Mouse (Mus musculus) brain, embryonic 14.5 days (tissue): ENCODE results near the gene Psme1. TPM values are rescaled to one million over a fixed set of nuclear protein-coding genes. Genes with fewer than 3 reads are reported as not detected.

ENCODE experiments used
- DNase-seq: peaks from one replicate; pipeline ENCODE4 v3.0.0-alpha.2; 2011; ENCODE audit warnings: low read depth
- CTCF ChIP-seq: fragments of 200-500 bp; IDR thresholded peaks from 2 replicates; pipeline ENCODE4 v1.5.1; 2012; ENCODE audit warnings: inconsistent platforms, mild to moderate bottlenecking, moderate library complexity, borderline replicate concordance; ENCODE audit not compliant: insufficient read depth, insufficient read length; ENCODE audit errors: extremely low read depth
- POLR2A ChIP-seq: fragments of 200-500 bp; IDR thresholded peaks from 2 replicates; pipeline ENCODE4 v1.6.1; 2012; ENCODE audit warnings: mild to moderate bottlenecking, inconsistent platforms, borderline replicate concordance; ENCODE audit not compliant: poor library complexity, insufficient read depth, insufficient read length, severe bottlenecking; ENCODE audit errors: extremely low read depth
- polyA plus RNA-seq: library from polyadenylated mRNA; depleted of rRNA; stranded (reverse); fragments of >200 nt; gene quantifications from 2 replicates; pipeline ENCODE4 v1.2.3, GENCODE M21; 2012; rRNA removed

Psme1 gene
- 94.1 and 98.3 TPM in 2 replicates for polyA plus RNA-seq

DNA sequence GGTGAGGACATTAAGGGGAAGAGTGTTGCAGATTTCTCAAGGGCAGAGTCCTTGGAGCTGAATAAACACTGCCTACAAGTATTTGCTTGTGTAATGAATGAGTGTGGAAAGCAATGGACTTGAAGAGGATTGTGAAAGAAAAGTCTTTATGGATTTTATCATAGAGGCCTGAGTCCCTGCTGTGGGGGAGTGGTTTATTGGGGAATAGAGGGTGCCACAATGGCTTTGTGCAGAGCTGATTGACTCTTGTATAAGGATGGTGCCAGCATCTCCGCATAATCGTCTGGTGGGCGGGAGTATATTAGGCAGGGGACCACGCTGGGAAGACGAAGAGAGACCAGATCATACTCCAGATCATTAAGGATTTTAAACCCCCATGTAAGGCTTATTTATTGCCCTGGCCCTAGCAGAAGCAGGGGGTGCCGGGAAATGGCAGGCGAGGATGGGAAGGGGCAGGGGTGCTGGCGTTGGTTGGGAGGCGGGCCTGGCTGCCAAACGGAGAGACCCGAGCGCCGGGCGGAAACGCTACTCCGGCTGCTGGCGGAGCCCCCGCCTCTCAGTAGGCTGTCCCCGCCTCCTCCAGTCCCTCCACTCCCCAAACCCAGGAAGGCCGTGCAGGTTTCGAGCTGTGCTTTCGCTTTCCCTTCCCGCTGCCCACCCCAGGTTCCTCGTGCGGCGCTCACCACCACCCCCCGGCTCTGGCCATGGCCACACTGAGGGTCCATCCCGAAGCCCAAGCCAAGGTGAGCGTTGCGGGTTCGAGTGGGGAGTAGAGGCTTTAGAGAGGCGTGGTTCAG lies at the start of gene Psme1:
TSS of gene Psme1 (plus strand) at position 253 of the 797 bp plus-strand sequence.
- DNase-seq, result peak; percentile 93
- TF ChIP-seq POLR2A, result peak; percentile 45; the same call in 1 of the 2 replicates
- no peak for TF ChIP-seq CTCF

DNA sequence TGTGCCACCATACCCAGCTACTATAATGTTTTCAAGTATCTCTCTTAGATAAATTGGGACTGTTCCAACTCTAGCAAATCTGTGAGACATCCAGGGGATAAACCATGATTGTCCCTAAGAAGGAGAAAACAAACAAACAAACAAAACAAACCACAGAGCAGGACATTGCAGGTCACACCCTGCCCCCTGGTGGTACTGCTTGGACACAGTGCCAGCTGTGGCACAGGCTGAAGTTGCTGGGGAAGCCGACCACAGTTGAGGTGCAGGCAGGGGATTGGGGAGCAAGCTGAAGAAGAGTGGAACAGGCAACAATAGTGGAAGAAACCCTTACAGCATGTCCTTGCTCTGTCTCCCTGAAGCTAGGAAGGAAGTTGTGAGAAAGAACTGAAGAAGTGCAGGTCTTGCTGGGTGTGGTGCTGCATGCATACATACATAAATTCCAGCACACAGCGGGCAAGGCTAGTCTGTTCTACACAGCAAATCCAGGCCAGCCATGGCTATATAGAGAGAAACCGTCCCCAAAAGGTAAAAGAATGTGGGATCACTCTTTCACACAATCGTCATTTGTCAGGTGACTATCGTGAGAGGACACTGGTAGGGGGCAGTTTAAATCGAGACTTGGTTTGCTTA lies 41.7 kb upstream of the Psme1 start:
- TF ChIP-seq CTCF, result peak; percentile 72
- TF ChIP-seq POLR2A, result no peak
- peak; percentile 37 for DNase-seq

DNA sequence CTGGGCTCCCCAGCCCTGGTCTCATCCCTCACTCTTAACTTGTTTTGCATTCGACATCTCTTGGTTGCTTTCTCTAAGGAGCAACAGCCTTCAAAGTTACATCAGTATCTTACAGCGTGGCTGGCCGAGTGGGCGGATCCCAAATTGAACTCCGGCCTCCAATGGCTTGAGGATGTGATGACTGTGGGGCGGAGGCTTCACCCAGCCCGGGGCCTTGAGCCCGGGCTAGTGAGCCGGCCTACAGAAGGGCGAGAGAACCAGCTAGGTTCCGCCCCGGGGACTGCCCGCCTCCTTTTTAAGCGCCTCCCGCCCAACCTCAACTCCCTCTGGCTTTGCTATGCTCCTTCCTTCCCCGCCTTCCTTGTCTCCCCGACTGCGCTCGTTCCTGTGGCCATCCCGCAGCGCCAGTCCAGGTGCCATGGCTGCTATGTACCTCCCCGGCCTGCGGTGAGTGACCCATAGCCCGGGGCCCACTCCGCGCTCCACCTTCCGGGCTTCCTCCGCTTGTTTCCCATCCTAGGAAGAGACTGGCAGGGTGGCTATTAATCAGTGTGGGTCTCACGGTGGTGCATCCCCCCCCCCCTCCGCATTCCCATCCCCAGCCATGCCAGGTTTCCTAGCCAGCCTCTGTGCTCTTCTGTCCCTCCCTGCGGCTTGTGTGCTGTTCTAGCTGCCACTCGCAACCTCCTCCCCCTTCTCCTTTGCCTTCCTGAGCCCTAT lies 37.7 kb upstream of the Psme1 start, which contains the start of gene Pck2:
TSS of gene Pck2 (plus strand) at position 200 of the 720 bp plus-strand sequence.
- TF ChIP-seq POLR2A (peak; percentile 21; the same call in 1 of the 2 replicates), CTCF (no peak)
- peak; percentile 87 for DNase-seq

DNA sequence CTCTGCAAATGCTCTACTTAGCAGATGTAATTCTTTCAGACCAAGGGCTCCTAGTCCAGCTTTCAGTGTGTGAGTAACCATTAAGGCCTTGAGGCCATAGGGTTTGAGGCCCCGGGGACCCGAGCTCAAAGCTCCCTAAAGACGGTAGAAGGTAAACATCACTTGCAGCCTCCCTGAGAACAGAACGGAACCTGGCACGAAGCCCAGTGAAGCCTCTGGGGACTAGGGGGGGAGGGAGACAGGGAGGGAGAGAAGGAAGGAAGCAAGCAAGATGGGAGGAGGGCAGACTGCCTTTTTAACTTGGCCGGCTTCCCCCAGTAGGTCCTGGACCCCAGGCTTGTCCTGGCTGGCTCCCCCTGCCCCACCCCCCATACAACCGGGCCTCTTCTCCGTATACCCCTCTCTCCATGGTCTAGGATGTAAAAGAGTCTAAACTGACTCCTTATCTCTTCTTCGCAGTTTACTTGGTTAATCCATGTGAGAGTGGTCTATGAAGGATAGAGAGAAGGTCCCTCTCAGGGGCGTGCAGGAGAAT lies 37.1 kb upstream of the Psme1 start:
- DNase-seq, result peak; percentile 93
- TF ChIP-seq POLR2A (no peak), CTCF (no peak)

DNA sequence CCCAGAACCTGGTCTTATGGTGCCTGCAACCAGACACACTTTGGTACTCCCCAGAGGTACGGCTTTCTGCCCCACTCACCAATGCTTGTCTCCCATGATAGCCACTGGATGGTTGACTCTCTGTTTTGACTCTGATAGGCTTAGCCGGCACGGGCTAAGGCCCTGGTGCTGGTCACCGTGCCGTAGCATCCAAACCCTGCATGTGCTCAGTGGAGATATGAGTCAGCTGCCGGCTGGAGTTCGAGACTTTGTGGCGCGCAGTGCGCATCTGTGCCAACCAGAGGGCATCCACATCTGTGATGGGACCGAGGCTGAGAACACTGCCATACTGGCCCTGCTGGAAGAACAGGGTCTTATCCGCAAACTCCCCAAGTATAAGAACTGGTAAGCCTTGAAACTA lies 35.7 kb upstream of the Psme1 start:
- DNase-seq, result no peak
- no peak for TF ChIP-seq POLR2A
- TF ChIP-seq CTCF, result no peak

DNA sequence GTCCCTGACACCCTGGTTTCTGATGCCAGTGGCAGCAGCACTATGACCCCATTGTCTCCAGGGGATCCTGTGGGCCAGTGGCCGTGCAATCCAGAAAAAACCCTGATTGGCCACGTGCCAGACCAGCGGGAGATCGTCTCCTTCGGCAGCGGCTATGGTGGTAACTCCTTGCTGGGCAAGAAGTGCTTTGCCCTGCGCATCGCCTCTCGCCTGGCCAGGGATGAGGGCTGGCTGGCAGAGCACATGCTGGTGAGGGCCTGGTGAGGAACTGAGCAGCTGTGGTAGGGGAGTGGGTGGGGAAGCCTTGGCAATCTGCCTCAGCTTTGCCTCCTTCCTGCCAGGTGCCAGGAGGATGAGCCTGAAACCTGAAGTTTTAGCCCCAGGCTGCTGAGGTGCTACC lies 33.6 kb upstream of the Psme1 start:
- no peak for TF ChIP-seq POLR2A
- TF ChIP-seq CTCF, result no peak
- peak; percentile 52 for DNase-seq

DNA sequence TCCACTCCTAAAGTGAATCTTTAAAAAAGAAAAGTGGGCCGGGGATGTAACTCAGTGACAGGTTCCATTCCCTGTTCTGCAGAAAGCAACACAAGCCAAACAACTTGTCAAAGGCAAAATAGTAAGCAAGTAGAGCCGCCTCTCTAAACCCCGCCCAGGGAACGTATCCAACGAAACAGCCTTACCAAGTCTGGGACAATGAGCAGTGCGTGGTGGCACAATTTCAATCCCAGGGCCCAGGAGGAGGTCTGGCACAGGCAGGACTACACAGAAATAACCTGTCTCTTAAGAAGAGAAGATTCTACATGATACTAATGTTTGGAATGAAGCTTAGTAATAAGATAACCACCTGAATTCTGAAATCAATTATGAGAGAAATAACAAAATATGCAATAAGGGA lies 27.7 kb upstream of the Psme1 start:
- DNase-seq, result no peak
- TF ChIP-seq CTCF, result no peak
- no peak for TF ChIP-seq POLR2A

DNA sequence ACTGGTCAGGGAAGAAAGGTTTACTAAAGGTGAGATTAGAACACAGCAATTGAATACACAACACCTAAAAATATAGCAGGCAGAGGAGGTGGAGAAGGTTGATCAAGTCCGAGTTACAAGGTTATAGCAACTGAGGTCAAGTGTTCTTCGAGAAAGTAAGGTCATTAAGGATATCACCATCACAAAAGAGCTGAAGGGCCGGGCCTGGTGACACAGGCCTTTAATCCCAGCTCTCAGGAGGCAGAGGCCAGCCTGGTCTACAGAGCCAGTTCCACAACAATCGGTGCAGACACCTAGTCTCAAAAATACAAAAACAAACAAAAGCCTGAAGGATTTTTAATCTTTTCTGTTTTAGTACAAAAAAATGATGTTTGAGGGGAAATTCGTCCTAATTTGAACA lies 26.6 kb upstream of the Psme1 start:
- TF ChIP-seq CTCF (no peak), POLR2A (no peak)
- no peak for DNase-seq

DNA sequence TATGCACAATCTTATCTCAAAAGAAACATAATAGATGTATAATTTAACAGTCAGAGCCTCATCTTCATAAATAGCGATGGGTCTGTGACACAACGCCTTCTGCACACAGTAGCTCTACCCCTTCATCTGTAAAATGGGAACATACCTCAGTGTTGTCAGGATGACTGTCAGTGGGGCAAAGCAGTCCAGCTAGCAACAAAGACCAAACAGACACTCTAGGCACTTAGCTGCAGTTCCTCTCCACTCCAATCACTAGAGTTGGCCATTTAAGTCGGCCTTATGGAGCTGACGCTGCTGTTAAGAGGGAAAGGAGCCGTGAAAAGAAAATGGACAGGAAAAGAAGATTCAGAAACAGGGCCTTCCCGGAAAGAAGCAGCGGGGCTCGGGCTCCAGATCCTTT lies 26.1 kb upstream of the Psme1 start:
- no peak for TF ChIP-seq CTCF
- TF ChIP-seq POLR2A, result no peak
- no peak for DNase-seq

DNA sequence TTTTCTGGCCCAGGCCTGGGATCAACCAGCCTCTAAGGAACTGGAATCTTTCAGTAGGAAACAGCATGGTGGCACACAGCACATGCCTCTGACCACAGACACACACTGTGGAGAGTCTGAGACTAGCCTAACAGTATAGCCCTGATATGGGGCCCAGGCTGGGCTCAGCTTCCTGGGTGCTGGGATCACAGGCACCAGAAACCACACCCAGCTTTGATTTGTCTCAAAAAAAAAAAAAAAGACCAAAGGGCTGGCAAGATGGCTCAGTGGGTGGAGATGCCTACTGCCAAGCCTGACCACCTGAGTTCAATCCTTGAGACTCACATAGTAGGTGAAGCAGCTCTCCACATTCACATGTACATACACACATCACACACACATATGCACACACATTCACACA lies 23.3 kb upstream of the Psme1 start:
- TF ChIP-seq POLR2A (no peak), CTCF (no peak)
- no peak for DNase-seq

DNA sequence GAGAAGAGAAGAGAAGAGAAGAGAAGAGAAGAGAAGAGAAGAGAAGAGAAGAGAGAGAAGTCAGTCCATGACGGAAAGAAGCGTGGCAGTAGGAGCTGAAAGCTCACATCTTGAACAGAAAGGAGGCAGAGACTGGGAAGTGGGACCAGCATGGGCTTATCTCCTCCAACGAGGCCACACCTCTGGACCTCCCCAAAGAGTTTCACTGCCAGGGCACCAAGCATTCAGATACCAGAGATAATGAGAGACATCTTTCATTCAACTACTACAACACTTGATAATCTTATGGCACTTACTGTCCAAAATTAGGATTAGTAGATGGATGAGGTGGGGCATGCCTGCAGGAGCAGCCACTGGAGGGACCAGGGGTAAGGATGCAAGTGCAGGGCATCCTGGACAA lies 22.1 kb upstream of the Psme1 start:
- TF ChIP-seq POLR2A, result no peak
- no peak for TF ChIP-seq CTCF
- DNase-seq, result no peak

DNA sequence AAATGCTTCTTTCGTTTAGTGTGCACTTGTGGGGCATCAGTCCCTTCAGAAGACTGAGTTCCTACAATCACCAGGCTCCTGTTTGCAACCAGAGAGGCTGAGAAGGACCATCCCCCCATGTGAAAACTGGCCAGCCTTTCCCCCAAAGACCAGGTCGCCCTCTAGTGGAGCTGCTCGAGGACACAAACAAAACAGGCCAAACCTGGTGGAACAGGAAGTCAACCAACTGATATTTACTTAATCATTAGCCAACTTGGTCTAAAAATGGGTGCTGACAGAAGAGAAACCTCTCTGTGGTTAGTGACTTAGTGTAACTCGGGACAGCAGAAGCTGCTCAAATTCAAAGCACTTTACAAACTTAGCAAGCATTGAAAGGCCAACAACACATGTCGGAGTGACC lies 20.9 kb upstream of the Psme1 start:
- peak; percentile 82 for TF ChIP-seq CTCF
- TF ChIP-seq POLR2A, result no peak
- DNase-seq, result peak; percentile 80

DNA sequence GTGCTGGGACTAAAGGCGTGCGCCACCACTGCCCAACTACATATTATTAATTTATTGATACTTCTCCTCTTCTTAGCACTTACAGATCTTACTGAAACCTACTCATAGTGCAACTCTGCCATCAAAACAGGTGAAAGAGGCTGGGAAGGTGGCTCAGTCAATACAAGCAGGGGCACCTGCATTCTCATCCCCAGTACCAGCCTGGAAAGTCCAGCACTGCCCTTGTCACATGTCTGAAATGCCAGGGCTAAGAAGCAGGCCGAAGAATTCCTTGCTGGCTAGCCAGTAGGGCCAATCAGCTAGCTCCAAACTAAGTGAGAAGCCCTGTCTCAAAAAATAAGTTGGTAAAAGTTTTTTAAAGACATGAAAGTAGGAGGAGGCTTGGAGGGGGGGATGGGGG lies 20.3 kb upstream of the Psme1 start:
- no peak for DNase-seq
- no peak for TF ChIP-seq CTCF
- no peak for TF ChIP-seq POLR2A
